Mouse (Mus musculus) MN1 (cell line): ENCODE measurements around the gene Fam173a.

ENCODE experiments used
- DNase-seq: peaks from one replicate; pipeline ENCODE4 v3.0.0-alpha.2; 2016; ENCODE audit warnings: low spot score

The Fam173a gene

DNA sequence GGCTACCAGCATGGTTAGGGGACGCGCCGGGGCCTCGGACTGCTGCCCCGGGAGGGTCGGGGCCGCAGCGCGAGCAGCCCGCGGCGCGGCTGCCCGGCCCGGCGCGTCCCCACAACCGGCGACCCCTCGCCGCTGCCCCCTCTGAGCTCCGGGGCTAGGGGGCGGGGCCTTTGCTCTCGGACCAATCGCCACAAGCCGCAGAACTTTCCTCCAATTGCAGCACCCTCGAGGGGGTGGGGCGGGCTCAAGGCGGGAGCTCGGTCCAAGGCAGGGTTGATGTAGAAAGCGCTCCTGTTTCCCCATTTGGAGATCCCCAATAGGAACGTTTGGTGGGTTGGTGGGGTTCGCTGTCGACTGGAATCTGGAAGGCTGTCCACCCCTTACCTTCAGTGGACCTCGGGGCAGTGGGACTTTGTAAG, 4.3 kb upstream of the Fam173a start, which contains the start of gene Metrn:
Gene Metrn, minus strand, starts transcription at position 186 of the 419 bp plus-strand sequence.
- peak; percentile 88 for DNase-seq

DNA sequence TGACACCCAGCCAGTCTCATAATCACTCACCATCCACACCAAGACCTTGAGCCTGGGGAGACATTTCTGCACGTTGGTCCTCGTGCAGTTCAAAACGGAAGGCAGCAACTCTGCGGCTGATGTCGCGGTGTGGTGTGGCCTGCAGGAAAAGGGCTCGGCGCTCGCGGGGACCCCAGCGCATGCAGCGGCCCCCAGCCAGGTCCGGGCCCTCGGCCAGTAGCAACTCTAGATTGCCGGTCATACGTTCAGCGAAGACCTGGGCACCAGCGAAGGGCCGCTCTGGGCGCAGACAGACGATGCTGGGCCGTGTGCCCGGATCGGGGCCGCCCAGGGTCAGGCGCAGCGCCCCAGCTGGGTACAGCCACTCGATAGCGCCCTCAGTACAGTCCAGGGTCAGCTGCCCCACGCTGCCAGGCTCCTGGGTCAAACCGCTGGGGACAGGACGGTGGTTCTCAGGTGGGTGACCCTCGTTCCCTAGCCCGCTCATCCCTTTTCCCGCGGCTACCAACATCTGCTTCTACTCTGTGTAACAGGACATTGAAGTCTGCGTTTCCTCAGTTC, 3.6 kb upstream of the Fam173a start:
- DNase-seq: peak; percentile 51

- peak; percentile 94 for DNase-seq
Measured at GRCm38 (mm10) chr17:25795609-25796092, 3.0 kb upstream of the Fam173a start, which contains the start of gene AC134908.4. AC134908.4 (minus strand) TSS chr17:25795659.

DNA sequence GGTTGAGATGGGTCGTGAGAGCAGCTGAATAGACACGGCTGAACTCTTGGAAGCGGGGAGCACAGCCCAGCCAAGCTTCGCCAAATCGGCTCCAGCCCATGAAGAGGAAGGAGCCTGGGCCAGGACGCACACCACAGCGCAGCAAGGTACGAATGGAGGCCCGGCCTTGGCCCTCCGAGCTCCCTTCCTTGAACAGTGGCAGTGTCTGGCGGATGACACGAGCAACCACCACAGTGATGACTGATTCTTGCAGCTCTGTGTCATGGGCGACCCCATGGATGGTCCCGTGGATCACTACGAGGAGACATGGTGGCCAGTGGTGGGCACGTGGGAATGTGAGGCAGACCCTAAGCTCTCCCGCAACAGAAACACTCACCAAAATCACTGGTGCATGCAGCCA, 2.3 kb upstream of the Fam173a start:
- DNase-seq: no peak

- DNase-seq: no peak
Measured at GRCm38 (mm10) chr17:25794197-25794596, 1.5 kb upstream of the Fam173a start.

DNA sequence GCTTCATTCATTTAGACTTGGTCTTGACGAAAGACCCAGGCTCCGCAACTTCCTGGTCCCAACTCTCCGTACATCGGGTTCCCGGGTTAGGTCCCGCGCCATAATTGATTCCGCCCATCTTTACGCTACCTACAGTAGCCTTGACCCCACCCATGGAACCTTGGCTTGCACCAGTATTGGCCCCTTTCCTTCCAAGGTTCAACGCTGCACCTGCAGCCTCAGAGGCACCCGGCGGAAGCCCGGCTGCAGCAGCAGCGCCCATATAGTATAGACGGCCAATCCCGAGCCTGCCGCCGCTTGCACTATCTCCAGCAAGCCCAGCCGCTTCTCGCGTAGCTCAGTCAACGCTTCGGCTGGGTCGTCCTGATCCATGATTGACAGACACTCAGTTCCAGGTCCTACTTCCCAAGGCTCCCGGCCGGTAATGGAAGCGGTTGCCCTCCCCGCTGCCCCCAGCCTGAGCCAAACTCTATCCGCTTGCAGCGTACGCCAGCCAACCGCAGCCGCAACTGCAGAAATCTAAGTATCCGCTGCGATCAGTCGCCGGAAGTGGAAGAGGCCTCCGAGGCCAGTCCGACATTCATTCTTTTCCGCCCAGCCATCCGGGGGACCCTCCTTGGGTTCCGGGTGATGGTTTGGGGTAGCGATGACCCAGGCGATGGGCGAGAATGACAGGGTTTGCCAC, 716 bp downstream of the Fam173a start:
- DNase-seq: peak; percentile 91

DNA sequence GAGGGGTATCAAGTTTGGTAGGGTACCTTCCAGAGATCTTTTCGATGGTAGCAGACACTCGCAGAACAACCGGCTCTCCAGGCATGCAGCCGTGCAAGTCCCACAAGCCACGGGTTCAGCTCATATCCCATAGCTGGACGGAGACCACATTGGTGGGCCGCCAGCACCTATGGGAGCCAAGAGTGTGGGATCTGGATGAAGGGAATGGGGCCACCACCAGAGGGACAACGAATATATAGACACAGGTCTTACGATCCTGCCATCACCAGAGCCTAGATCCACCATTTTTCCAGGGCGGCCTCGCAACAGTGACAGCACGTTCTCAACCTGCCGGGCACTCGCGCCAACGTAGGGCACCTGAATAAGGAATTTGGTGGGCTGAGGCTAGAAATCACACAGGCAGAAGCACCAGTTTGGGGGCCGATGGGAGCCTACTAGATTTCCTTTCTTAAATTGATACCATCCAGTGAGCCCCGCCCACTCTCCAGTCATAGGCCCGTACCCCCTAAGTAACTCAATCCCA, 1.3 kb downstream of the Fam173a start:
- DNase-seq: peak; percentile 76

- no peak for DNase-seq
Measured at GRCm38 (mm10) chr17:25786781-25787504, 5.8 kb downstream of the Fam173a start.

DNA sequence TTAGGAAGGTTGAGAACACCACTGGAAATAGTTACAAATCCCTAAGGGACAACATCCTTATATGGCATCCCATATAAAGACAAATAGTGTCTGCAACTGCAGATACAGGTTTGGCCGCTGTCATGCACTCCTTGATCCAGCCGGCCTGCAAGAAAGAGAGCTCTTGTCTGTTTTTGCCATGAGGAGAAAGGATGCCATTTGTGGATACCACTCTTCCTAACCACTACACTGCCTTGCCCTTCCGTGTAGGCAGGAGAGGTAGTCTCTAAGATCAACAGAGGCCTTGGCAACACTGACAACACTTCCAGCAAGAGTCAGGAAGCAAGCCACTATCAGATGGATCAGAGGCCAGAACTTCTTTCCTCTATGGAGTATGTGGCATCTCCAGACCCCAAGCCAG, 6.4 kb downstream of the Fam173a start, which contains the start of gene Ccdc78:
Gene Ccdc78, plus strand, starts transcription at position 301 of the 400 bp plus-strand sequence.
- DNase-seq: no peak

DNA sequence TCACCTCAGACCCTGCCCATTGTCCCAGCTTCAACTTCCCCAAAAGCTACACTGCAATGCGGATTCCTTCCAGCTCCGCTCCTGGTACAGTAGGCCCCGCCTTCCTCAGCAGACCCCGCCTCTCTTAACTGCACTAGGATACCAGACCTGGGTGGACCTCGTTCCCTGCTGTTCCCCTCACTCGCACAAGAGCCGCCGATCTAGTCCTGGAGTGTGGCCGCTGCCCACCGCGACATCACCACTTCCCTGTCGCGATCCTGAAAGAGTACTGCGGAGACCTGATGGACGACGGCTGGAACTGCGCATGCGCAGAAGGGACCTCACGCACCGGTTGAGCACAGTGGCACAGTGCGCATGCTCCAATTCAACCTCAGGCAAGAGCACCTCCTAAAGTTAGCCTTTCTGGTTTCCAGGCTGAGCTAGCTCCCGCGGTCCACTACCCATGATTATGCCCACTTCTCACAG, 7.4 kb downstream of the Fam173a start, which contains the start of gene Haghl:
Gene Haghl, minus strand, starts transcription at position 393 of the 465 bp plus-strand sequence.
- DNase-seq: peak; percentile 97

- no peak for DNase-seq
Measured at GRCm38 (mm10) chr17:25783861-25784574, 8.7 kb downstream of the Fam173a start.

DNA sequence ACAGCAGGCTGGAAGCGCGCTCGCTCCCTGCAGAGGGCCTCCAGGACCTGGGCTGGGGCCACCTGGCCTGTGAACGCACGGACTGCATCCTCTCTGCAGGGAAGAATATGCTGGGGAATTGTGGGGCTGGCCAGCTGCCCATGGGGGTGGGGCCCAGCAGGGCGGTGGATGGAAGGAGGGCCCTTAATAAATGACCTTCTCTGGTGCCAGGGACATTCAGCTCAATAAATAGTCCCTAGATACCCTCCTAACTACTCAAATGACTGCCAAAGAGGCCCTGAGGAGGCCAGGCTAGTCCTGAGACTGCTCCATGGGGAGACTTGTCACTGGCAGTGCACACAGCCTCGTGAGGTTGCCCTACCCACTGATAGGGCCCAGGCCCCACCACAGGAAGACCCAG, 9.6 kb downstream of the Fam173a start:
- DNase-seq: peak; percentile 89

- no peak for DNase-seq
Measured at GRCm38 (mm10) chr17:25781339-25781738, 11.4 kb downstream of the Fam173a start.

- DNase-seq: no peak
Measured at GRCm38 (mm10) chr17:25777948-25778347, 14.8 kb downstream of the Fam173a start.

DNA sequence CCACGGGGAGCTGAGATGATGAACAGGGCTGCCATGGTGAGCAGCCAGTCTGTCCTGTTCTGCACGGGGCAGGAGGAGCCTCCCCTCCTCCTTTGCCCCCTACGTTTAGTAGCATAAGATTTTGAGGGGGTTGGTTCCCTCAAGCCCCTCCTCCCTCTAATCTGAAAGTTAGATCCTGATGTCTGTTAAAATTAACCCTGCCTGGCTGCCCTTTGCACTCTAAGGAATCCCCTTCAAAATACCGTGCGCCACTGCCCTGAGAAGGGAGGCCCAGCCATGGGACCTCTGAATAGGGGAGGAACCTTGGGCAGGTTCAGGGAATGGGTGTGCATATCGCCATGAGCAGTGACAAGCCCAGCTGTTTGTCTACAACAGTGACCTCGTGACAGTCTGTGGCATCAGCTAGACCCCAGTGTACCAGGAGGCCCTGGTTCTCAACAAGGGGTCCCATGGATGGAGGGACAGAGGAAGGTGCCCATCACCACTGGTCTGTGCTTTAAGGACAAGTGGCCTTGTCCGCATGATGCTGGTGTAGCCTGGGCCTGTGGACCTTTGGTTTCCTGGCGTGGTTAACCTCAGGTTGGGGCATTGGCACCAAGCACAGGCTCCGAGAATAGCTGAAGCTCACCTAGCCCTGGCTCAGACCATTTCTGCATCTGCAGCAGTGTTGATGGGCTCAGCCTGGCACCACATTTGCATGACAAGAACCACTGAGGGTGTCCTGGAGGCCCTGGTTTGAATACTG, 17.2 kb downstream of the Fam173a start:
- no peak for DNase-seq

DNA sequence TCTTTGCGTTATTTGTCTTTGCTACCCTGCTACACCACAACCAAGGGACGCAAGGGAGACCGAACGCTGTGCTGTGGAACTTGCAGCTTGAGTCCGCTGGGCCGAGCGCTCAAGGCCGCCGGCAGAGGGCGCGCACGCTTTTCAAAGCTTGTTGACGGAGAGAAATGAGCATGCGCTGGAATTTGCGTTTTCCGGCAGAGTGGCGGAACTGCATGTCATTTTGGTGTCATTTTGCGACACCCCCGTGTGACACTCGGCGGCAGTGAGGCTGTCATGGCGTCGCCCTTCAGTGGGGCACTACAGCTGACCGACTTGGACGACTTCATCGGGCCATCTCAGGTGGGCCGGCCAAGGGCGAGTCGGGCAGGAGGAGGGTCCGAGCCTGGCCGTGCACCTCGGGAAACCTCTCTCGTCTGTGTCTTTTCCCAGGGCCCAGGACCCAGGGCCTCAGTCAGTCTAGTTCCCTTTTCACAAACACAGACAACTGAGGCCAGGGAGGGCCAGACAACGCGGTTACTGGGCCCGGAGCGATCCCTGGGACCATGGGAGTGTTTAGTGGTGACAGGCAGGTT, 19.1 kb downstream of the Fam173a start, which contains the start of gene Narfl:
Gene Narfl, plus strand, starts transcription at position 228 of the 572 bp plus-strand sequence.
- DNase-seq: peak; percentile 99

GRCm38 (mm10) chr17:25769331-25769730, 23.4 kb downstream of the Fam173a start:
- DNase-seq: peak; percentile 80

GRCm38 (mm10) chr17:25765886-25766285, 26.8 kb downstream of the Fam173a start:
- DNase-seq: no peak

- DNase-seq: no peak
Measured at GRCm38 (mm10) chr17:25762591-25762990, 30.1 kb downstream of the Fam173a start.

- DNase-seq: no peak
Measured at GRCm38 (mm10) chr17:25761561-25761970, 31.1 kb downstream of the Fam173a start.
